Mouse (Mus musculus) neural tube, embryonic 10.5 days (tissue): ENCODE results near the gene Faf1.

Source experiments
- DNase-seq: peaks from one replicate; pipeline ENCODE4 v3.0.0-alpha.2; 2017; ENCODE audit warnings: low spot score; ENCODE audit errors: extremely low spot score

Gene Faf1

GRCm38 (mm10) chr4:109978858-109979340, 302.5 kb downstream of the Faf1 start:
- no peak for DNase-seq

- DNase-seq: peak; percentile 73
Measured at GRCm38 (mm10) chr4:109979461-109980320, 303.3 kb downstream of the Faf1 start.

GRCm38 (mm10) chr4:109980321-109981082, 304.1 kb downstream of the Faf1 start:
- DNase-seq: no peak

- no peak for DNase-seq
Measured at GRCm38 (mm10) chr4:109981083-109981870, 304.9 kb downstream of the Faf1 start.

- peak; percentile 74 for DNase-seq
Measured at GRCm38 (mm10) chr4:109981871-109982680, 305.7 kb downstream of the Faf1 start.

- DNase-seq: peak; percentile 61
Measured at GRCm38 (mm10) chr4:109982681-109983265, 306.4 kb downstream of the Faf1 start.

- peak; percentile 64 for DNase-seq
Measured at GRCm38 (mm10) chr4:109983281-109984001, 307.1 kb downstream of the Faf1 start.

- no peak for DNase-seq
Measured at GRCm38 (mm10) chr4:109984011-109984411, 307.6 kb downstream of the Faf1 start.

GRCm38 (mm10) chr4:109984496-109985423, 308.4 kb downstream of the Faf1 start:
- DNase-seq: peak; percentile 57

GRCm38 (mm10) chr4:109985424-109986172, 309.2 kb downstream of the Faf1 start:
- DNase-seq: peak; percentile 42

GRCm38 (mm10) chr4:109986301-109986700, 309.9 kb downstream of the Faf1 start:
- peak; percentile 39 for DNase-seq

GRCm38 (mm10) chr4:109986748-109987355, 310.5 kb downstream of the Faf1 start:
- DNase-seq: peak; percentile 41

- peak; percentile 28 for DNase-seq
Measured at GRCm38 (mm10) chr4:109987560-109988362, 311.4 kb downstream of the Faf1 start.

- DNase-seq: no peak
Measured at GRCm38 (mm10) chr4:109988411-109988810, 312.0 kb downstream of the Faf1 start.

- no peak for DNase-seq
Measured at GRCm38 (mm10) chr4:109989213-109989612, 312.8 kb downstream of the Faf1 start.

GRCm38 (mm10) chr4:110006044-110006443, 329.7 kb downstream of the Faf1 start:
- DNase-seq: no peak
